Mouse (Mus musculus) embryonic facial prominence, embryonic 14.5 days (tissue): ENCODE measurements around the gene Cox19. TPM values are rescaled to one million over a fixed set of nuclear protein-coding genes. Genes with fewer than 3 reads are reported as not detected.

Experiments
- ATAC-seq: fragments of 200-750 bp; cut with Nextera tagmentation; 2 replicates; pipeline ENCODE4 v1.8.0; 2017; ENCODE audit warnings: low read depth, moderate number of reproducible peaks, moderate TSS enrichment
- DNase-seq: peaks from one replicate; pipeline ENCODE4 v3.0.0-alpha.2; 2015; ENCODE audit warnings: low spot score
- H3K27ac ChIP-seq: fragments of 300-500 bp; sonication (generic); replicated peaks from 2 replicates; pipeline ENCODE4 v1.5.1; 2014; ENCODE audit warnings: low read depth, mild to moderate bottlenecking, low read length, moderate library complexity
- H3K27me3 ChIP-seq: fragments of 300-500 bp; sonication (generic); replicated peaks from 2 replicates; pipeline ENCODE4 v1.6.1; 2014; ENCODE audit warnings: low read length; ENCODE audit not compliant: control insufficient read depth, insufficient read depth
- H3K36me3 ChIP-seq: fragments of 300-500 bp; sonication (generic); 2 replicates; pipeline ENCODE4 v1.6.1; 2014; ENCODE audit warnings: low read length, mixed read lengths; ENCODE audit not compliant: control insufficient read depth, insufficient read depth
- H3K4me1 ChIP-seq: fragments of 300-500 bp; sonication (generic); 2 replicates; pipeline ENCODE4 v1.6.1; 2014; ENCODE audit warnings: antibody characterized with exemption, low read length; ENCODE audit not compliant: control insufficient read depth, insufficient read depth
- H3K4me2 ChIP-seq: fragments of 300-500 bp; sonication (generic); 2 replicates; pipeline ENCODE4 v1.6.1; 2014; ENCODE audit warnings: low read depth, mild to moderate bottlenecking, low read length, moderate library complexity, mixed read lengths
- H3K4me3 ChIP-seq: fragments of 300-500 bp; sonication (generic); 2 replicates; pipeline ENCODE4 v1.5.1; 2014; ENCODE audit warnings: low read depth, mild to moderate bottlenecking, low read length
- H3K9ac ChIP-seq: fragments of 300-500 bp; sonication (generic); 2 replicates; pipeline ENCODE4 v1.6.1; 2014; ENCODE audit warnings: low read depth, mild to moderate bottlenecking, low read length, moderate library complexity, mixed read lengths
- H3K9me3 ChIP-seq: fragments of 300-500 bp; sonication (generic); 2 replicates; pipeline ENCODE4 v1.6.1; 2016; ENCODE audit warnings: low read length; ENCODE audit not compliant: control insufficient read depth
- WGBS: fragments of 180-500 bp; shearing (Covaris S2); extraction: QIAGEN DNeasy Blood & Tissue Kit; methylation state at CpG from one replicate; pipeline ENCODE4 v1.1.7; 2014; 5-methylcytosine and 5-hydroxymethylcytosine counted together
- polyA plus RNA-seq: library from polyadenylated mRNA; unstranded; fragments of >200 nt; fragmentation: Nextera tagmentation; extraction: Ambion mirVana; gene quantifications from 2 replicates; pipeline ENCODE4 v1.2.1, GENCODE M21; 2014

Cox19 gene
- polyA plus RNA-seq, 1 experiment from 2014 or later, result 107 TPM

DNA sequence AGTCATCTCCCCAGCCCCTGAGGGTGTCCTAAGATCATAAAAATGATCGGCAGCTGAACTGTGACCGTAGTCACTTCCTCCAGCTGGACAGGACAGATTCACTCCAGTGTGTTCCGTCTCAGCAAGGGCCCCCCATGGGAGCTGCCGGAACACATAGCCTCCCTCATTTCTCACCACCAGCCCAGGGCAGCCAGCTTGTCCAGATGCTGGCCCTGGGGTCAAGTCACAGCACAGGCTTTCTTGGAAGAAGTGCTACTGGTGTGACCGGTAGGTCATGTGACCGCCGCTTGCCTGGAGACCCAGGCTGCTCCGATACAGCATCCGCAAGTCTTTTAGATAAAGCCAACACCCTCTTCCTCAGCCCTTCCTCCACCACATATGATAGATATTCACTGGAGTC, 37.7 kb downstream of the Cox19 start:
- Histone ChIP-seq H3K4me2 (no peak overlapping the region), H3K36me3 (no peaks in the 10 kb centered on the region), H3K9me3 (no peaks in the 10 kb centered on the region), H3K9ac (no peak overlapping the region), H3K4me1 (no peaks in the 10 kb centered on the region), H3K4me3 (no peak overlapping the region), H3K27me3 (no peaks in the 10 kb centered on the region), H3K27ac (no peak overlapping the region)
- WGBS, result 77% methylated on average over 9 of the region's 9 CpGs
- ATAC-seq, result no peak
- no peak for DNase-seq

DNA sequence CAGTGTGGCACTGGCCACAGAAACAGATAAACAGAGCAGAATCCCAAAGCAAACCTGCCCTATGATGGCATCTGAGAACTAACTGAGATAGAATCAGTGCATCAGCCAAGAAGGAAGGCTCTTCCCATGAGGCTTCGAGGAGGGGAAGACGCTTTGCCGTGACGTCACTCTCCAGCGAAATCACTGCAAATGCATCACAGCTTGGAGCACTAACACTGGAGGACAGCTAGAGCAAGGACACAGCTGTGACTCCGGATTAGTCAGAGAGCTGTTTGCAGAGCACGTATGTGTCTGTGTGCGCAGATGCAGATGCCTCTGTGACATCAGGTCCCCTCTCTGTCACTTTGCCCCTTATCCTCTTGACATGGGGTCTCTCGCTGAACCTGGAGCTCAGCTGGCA, 39.4 kb downstream of the Cox19 start:
- no peak overlapping the region for H3K4me3 ChIP-seq
- H3K9me3 ChIP-seq, result no peaks in the 10 kb centered on the region
- H3K4me2 ChIP-seq, result no peak overlapping the region
- H3K9ac ChIP-seq, result no peak overlapping the region
- no peaks in the 10 kb centered on the region for H3K27me3 ChIP-seq
- H3K27ac ChIP-seq, result no peak overlapping the region
- no peaks in the 10 kb centered on the region for H3K36me3 ChIP-seq
- DNase-seq (no peak), ATAC-seq (no peak)
- 86% methylated on average over 9 of the region's 9 CpGs for WGBS
- H3K4me1 ChIP-seq, result no peaks in the 10 kb centered on the region

GRCm38 (mm10) chr5:139310477-139310876, 40.7 kb downstream of the Cox19 start:
- ATAC-seq (no peak), DNase-seq (no peak)
- Histone ChIP-seq H3K36me3 (no peaks in the 10 kb centered on the region), H3K9ac (no peak overlapping the region), H3K9me3 (no peaks in the 10 kb centered on the region), H3K4me2 (no peak overlapping the region), H3K4me3 (no peak overlapping the region), H3K27ac (no peak overlapping the region), H3K27me3 (no peaks in the 10 kb centered on the region), H3K4me1 (no peaks in the 10 kb centered on the region)
- 88% methylated on average over 4 of the region's 4 CpGs for WGBS

DNA sequence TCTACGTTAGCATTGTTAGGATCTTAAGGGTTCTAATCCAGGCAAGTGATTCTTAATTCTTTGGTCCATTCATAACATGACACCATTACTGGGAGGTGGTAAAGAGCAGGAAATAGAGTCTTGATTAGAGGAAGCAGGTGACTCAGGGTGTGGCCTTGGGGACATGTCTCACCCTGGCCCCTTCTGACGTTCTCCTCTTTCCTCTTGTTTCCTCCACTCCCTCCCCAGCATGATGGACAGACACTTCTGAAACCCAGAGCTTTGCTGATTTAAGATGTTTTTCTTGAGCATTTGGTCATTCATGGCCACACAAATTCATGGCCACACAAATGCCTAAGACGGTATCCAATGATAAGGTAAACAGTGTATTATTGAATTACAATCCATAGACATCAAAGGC, 41.3 kb downstream of the Cox19 start:
- no peaks in the 10 kb centered on the region for H3K4me1 ChIP-seq
- ATAC-seq, result no peak
- DNase-seq, result no peak
- H3K4me3 ChIP-seq, result no peak overlapping the region
- WGBS, result 70% methylated on average over 3 of the region's 3 CpGs
- H3K27ac ChIP-seq, result no peak overlapping the region
- H3K9ac ChIP-seq, result no peak overlapping the region
- H3K4me2 ChIP-seq, result no peak overlapping the region
- no peaks in the 10 kb centered on the region for H3K27me3 ChIP-seq
- no peaks in the 10 kb centered on the region for H3K9me3 ChIP-seq
- H3K36me3 ChIP-seq, result no peaks in the 10 kb centered on the region

- Histone ChIP-seq H3K9ac (no peak overlapping the region), H3K4me2 (no peak overlapping the region), H3K36me3 (no peaks in the 10 kb centered on the region), H3K4me1 (no peaks in the 10 kb centered on the region), H3K4me3 (no peak overlapping the region), H3K9me3 (no peaks in the 10 kb centered on the region), H3K27ac (no peak overlapping the region), H3K27me3 (no peaks in the 10 kb centered on the region)
- no peak for ATAC-seq
- 85% methylated on average over 9 of the region's 9 CpGs for WGBS
- no peak for DNase-seq
These were observed 47.6 kb downstream of the Cox19 start for GRCm38 (mm10) chr5:139303646-139304061.

- ATAC-seq (no peak), DNase-seq (no peak)
- no peak overlapping the region for H3K27ac ChIP-seq
- WGBS, result 85% methylated on average over 5 of the region's 6 CpGs
- H3K27me3 ChIP-seq, result no peaks in the 10 kb centered on the region
- no peak overlapping the region for H3K4me3 ChIP-seq
- no peaks in the 10 kb centered on the region for H3K4me1 ChIP-seq
- no peak overlapping the region for H3K9ac ChIP-seq
- no peaks in the 10 kb centered on the region for H3K9me3 ChIP-seq
- H3K36me3 ChIP-seq, result no peaks in the 10 kb centered on the region
- H3K4me2 ChIP-seq, result no peak overlapping the region
These were observed 49.1 kb downstream of the Cox19 start for GRCm38 (mm10) chr5:139302101-139302500.

GRCm38 (mm10) chr5:139297745-139298144, 53.5 kb downstream of the Cox19 start:
- Histone ChIP-seq H3K4me2 (no peak overlapping the region), H3K4me3 (no peak overlapping the region), H3K27ac (no peak overlapping the region), H3K4me1 (no peaks in the 10 kb centered on the region), H3K27me3 (no peaks in the 10 kb centered on the region), H3K9ac (no peak overlapping the region), H3K36me3 (no peaks in the 10 kb centered on the region), H3K9me3 (no peaks in the 10 kb centered on the region)
- DNase-seq (no peak), ATAC-seq (no peak)
- WGBS, result 74% methylated on average over 5 of the region's 5 CpGs

- H3K36me3 ChIP-seq, result no peaks in the 10 kb centered on the region
- H3K9ac ChIP-seq, result no peak overlapping the region
- H3K9me3 ChIP-seq, result no peaks in the 10 kb centered on the region
- no peaks in the 10 kb centered on the region for H3K27me3 ChIP-seq
- no peak overlapping the region for H3K4me2 ChIP-seq
- no peaks in the 10 kb centered on the region for H3K4me1 ChIP-seq
- ATAC-seq (no peak), DNase-seq (no peak)
- H3K27ac ChIP-seq, result no peak overlapping the region
- 90% methylated on average over 10 of the region's 10 CpGs for WGBS
- H3K4me3 ChIP-seq, result no peak overlapping the region
These were observed 54.1 kb downstream of the Cox19 start for GRCm38 (mm10) chr5:139297092-139297491.

DNA sequence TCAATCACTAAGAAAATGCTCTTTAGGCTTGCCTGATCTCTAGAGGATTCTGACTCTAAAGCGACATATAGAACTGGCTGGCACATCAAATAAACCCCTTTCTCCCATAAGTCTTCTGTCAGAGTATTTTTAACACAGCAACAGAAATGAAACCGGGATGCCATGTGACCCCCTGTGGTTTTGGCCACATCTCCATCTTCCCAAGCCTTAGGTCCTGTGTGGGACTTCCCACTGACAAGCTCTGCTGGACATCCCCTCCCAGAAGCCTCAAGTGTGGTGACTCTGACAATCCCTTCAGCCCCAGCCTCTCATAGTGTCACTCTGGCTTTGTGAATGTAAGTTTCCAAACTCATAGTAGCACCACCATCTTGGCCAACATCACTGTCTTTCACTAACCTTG, 57.1 kb downstream of the Cox19 start:
- no peak overlapping the region for H3K27ac ChIP-seq
- no peaks in the 10 kb centered on the region for H3K36me3 ChIP-seq
- no peak overlapping the region for H3K4me3 ChIP-seq
- no peak overlapping the region for H3K9ac ChIP-seq
- no peak for DNase-seq
- H3K9me3 ChIP-seq, result no peaks in the 10 kb centered on the region
- no peaks in the 10 kb centered on the region for H3K27me3 ChIP-seq
- H3K4me2 ChIP-seq, result no peak overlapping the region
- no peaks in the 10 kb centered on the region for H3K4me1 ChIP-seq
- no peak for ATAC-seq
- 83% methylated on average over 2 of the region's 2 CpGs for WGBS
